Mouse (Mus musculus) embryo, embryonic 11.5 days (tissue): ENCODE measurements around the gene Chd4.

Experiments used
- DNase-seq: peaks from one replicate; pipeline ENCODE4 v3.0.0-alpha.2; 2012; ENCODE audit warnings: low read depth, low spot score

The Chd4 gene

DNA sequence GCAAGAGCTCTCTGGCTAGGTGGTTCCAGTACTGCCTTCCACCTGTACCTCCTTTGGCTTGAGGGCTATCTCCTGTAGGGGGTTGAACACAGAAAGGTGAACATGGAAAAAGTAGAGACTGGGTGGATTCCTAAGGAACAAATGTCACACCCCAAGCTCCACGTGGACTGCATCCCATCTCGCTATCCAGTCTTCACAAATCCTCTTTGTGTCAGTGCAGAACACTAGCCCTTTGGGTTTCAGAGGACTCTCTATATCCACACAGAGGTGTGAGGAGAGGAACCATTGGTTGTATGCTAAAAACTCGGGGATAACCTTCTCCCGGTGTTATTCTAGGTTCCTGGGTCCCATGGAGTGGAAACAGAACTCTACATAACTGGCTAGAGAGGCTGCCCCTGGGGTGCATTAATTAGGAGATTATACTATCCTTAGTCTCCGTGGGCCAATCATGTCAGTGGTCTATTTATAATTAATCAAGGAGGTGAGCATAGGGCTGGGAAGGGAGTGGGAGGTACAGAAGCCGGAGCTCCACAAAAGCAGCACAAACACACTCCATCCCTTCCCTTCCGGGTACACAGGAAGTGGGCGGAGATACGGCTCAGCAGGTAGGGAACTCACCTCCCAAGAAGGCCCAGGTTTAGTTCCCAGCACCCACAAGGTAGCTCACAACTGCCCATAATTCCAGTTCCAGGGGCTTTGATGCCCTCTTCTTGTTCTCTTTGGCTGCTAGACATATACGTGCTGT, 5.3 kb upstream of the Chd4 start:
- no peak for DNase-seq

DNA sequence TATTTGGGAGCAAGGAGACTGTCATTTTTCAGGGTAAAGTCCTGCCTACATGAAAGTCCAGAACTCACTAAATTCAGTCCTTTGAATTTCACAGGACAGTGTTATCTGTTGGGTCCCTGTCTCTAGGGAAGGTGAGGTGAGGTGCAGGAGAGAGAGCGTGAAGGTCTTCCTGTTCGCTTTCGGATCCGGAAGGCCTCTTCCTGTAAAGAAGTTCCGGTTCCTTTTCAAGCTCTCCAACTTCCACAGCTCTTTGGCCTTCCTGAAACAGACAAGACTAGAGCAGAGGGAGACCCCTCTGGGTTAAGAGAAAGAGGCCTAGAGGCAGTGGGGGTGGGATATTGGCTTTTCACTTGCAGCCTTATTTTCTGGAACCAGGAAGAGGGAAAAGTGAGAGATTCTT, 3.4 kb upstream of the Chd4 start:
- DNase-seq = no peak

DNA sequence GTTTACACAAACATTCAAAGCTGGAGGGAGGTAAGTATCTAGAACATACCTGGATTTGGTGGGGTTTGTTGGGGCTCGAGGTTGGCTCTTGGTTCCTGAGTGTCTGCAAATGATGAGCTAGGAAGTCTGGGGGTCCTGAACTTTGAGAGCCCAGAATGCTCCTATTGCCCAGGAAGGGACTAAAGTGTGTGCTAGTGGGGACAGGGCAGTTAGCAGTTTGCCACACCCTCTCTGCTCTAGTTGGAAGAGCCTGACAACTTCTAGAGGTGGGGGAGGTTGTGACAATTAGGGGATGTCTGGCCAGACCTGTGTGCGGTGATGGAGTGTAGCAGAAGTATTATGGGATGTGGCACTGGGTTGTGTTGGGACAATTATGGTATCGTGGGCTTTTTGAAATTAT, 938 bp upstream of the Chd4 start:
- DNase-seq = no peak

GRCm38 (mm10) chr6:125096279-125096596, 457 bp downstream of the Chd4 start:
- DNase-seq = no peak

GRCm38 (mm10) chr6:125096597-125097345, 990 bp downstream of the Chd4 start:
- no peak for DNase-seq

GRCm38 (mm10) chr6:125097346-125097689, 1.5 kb downstream of the Chd4 start:
- DNase-seq = no peak

DNA sequence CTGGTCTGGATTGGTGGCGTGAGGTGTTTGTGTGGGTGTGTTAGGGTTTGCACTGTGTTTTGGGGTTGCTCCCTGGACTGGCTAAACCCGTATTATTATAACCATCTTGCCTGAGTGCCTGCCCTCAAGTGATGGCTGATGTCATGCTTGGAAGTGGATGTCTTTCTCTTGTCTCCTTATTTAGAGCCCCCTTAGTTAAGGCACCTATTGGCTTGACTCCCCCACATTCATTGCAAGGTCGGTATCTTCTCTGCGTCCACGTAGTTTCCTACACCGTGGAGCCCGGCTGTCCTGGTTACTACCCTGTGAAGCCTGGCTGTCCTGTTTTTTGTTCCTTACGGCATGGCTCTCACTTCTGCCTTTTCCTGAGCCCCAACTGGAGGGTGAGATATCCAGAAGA, 2.2 kb downstream of the Chd4 start:
- no peak for DNase-seq

DNA sequence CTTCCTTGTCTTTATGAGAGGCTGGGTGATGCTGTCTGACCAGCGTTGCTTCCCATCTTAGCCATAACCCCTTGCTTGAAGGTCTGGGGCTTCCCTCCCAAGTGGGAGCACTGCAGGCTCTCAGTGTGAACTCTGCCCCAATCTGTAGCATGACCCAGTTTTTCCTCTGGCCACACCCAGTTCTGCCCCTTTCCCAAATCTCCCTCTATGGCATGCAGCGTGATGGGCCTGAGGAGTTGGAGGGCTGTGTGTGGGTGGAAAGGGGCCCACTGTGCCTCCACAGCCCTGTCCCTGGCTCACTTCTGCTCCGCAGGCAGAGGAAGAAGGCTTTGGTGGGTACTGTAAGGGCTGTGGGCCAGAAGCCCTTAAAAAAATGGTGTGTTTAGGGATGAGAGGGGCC, 2.7 kb downstream of the Chd4 start:
- no peak for DNase-seq

DNA sequence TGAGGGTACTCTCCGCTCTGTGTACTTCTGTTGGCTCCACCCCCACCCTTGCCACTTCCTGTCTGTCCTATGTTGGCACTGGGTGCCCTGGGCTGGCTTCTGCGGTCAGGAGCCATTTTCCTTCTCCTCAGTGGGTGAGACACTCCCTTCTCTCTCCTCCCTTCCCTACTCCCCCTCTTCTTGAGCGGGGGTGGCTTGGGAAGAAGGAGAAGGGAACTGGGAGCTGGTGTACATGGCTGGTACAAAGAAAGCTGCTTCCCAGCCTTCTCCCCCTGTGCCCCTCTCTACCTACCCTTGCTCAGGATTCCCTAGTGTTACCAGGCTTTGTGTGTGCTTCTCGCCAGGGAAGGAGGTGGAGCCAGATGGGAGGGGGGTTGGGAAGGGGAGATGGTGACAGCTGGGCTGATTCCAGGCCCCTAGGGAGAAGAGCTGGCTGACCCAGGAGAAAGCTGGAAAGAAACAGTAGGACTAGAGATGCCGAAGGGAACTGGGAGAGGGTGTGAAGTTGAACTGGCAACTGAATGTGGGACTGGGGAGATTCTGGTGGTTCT, 3.7 kb downstream of the Chd4 start:
- no peak for DNase-seq

DNA sequence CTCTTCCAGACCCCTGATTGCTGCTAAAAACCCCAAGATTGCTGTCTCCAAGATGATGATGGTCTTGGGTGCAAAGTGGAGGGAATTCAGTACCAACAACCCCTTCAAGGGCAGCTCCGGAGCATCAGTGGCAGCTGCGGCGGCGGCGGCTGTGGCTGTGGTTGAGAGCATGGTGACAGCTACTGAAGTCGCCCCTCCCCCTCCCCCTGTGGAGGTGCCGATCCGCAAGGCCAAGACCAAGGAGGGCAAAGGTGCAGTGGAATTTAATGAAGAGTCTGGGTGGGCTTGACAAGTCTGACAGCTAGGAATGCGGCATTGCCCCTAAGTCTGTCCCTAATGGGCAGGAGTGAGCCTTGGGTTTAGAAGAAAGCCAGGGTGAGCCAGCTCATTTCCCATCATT, 5.7 kb downstream of the Chd4 start:
- no peak for DNase-seq

- no peak for DNase-seq
These were observed 8.4 kb downstream of the Chd4 start for GRCm38 (mm10) chr6:125104223-125104622.

DNA sequence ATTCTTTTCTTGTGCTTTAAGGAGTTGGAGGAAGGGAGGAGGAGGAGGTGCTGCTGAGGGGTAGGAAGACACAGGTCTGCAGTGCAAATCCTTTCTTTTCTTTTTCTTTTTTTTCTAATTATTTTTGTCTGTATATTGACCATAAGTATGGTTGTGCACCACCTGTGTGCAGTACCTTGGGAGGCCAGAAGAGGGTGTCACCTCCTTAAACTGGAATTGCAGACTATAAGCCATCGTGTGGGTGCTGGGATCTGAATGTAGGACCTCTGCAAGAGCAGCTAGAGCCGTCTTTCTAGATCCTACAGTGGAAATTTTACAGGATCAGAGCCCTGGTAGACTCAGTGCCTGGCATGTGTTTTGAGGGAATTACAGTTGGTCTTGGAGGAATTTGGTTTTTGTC, 11.9 kb downstream of the Chd4 start:
- DNase-seq = no peak

DNA sequence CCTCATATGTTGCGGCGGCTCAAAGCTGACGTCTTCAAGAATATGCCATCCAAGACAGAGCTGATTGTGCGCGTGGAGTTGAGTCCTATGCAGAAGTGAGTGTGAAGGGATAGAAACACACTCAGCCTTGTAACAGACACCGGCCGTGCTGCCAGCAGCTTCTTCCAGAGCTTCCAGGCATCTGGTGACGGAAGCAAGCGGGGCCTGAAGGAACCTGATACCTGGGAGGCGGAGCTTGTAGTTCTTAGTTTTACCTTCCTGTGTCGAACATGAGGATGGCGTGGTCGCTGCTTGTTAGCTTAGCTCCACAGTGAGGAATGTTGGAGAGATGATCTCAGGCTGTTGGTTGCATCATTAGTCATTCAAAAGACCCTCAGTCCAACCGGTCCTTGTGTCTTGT, 13.6 kb downstream of the Chd4 start:
- no peak for DNase-seq

- DNase-seq = no peak
These were observed 15.1 kb downstream of the Chd4 start for GRCm38 (mm10) chr6:125110927-125111326.

DNA sequence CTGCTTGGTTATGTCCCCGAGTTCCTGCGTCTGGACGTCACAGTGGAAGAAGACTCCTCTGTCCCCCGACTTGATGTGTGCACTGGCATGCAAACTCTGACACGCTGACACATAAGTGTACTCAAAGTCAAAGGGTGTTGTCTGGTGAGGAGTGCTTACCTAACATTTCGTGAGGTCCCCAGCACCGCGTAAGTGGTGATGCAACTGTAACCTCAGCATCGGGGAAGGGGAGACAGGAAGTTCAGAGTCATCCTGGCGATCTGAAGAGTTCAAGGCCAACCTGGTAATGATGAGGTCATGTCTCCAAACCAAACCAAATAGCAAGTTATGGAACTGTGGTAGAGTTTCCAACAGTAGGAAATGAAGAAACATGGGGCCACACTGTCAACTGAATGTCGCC, 16.8 kb downstream of the Chd4 start:
- DNase-seq = no peak

GRCm38 (mm10) chr6:125119387-125119786, 23.6 kb downstream of the Chd4 start:
- DNase-seq = no peak

GRCm38 (mm10) chr6:125128724-125129123, 32.9 kb downstream of the Chd4 start:
- no peak for DNase-seq

DNA sequence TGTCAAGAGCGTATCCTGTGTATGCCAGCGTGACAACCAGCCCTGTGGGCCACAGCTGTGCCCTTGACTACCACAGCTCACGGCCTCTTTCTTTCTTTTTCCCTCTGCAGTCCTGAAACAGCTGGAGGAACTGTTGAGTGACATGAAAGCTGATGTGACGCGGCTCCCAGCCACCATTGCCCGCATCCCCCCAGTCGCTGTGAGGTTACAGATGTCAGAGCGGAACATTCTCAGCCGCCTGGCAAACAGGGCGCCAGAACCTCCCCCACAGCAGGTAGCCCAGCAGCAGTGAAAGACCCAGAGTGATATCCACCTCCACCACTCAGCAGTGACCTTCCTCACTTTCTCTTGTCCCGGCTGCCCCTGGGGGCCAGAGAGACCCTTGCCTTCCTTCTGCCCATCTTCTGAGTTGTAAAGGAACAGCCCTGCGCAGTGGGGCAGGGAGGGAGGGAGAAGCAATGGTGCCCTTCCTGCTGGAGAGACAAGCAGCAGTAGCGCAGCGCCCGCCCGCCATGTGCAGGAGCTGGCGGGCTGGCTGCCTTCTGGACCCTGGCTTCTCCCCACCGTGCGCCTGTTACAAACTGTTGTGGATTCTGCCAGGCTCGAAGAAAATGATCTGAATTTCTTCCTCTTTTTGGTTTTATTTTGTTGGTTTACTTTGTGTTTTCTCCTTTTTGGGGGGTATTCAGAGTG, 34.1 kb downstream of the Chd4 start:
- DNase-seq = no peak

- DNase-seq = peak; percentile 92
These were observed 35.7 kb downstream of the Chd4 start, which contains the start of gene Nop2 for GRCm38 (mm10) chr6:125131302-125132156. Gene Nop2, plus strand, starts transcription at chr6:125131909.

GRCm38 (mm10) chr6:125132470-125132869, 36.7 kb downstream of the Chd4 start:
- DNase-seq = no peak

DNA sequence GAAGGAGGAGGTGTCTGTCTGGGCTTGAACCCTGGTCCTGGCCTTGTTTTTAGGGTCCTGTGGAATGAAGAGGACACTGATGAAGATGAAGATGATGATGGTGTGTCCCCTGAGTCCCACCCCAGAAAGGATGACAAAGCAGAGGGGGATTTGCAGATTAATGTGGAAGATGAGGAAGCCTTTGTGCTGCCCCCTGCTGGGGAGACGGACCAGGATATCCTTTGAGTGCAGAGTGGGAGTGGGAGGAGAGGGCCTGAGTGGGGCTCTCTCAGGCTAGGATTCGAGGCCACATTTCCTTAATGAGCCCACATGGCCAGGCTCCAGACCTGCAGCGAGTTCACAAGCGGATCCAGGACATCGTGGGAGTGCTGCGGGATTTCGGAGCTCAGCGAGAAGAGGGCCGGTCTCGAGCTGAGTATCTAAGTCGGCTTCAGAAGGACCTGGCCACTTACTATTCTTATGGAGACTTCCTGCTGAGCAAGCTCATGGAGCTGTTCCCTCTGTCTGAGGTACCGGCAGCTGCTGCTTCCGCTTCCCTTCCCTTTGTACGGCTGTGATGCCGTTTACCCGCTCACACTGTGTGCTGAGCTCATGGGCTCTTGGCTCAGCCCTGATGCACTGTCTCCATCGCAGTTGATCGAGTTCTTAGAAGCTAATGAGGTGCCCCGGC, 41.4 kb downstream of the Chd4 start:
- DNase-seq = no peak
